Mouse (Mus musculus): ENCODE data around the gene Aldh8a1.

GRCm38 (mm10) chr10:21365897-21366296, 11.2 kb upstream of the Aldh8a1 start:
- no peak for TF ChIP-seq EP300 (IDR thresholded peaks at IDR 0.05; ENCODE audit: low read depth)
- TF ChIP-seq CTCF (IDR thresholded peaks at IDR 0.05; ENCODE audit: low read depth), result no peak
